Mouse (Mus musculus) CH12.LX (cell line): ENCODE measurements around the gene Afap1. TPM values are rescaled to one million over a fixed set of nuclear protein-coding genes. Genes with fewer than 3 reads are reported as not detected.

ENCODE experiments used
- DNase-seq: peaks from one replicate; pipeline ENCODE4 v3.0.0-alpha.2; 2013; ENCODE audit errors: extremely low read depth
- H3K27ac ChIP-seq: 2 replicates; pipeline ENCODE4 v1.5.1; 2012; ENCODE audit warnings: low read depth, mild to moderate bottlenecking, control low read depth, moderate library complexity; ENCODE audit not compliant: insufficient read depth
- H3K27me3 ChIP-seq: replicated peaks from 2 replicates; pipeline ENCODE3; 2012; ENCODE audit warnings: inconsistent platforms
- H3K36me3 ChIP-seq, 2 experiments: replicated peaks in 1 of 2; 2 replicates each; pipeline versions ENCODE3 to v1.6.1; 2012; ENCODE audit warnings: inconsistent platforms in 1 of 2, low read length in 1 of 2, mild to moderate bottlenecking in 1 of 2, mixed read lengths in 1 of 2, moderate library complexity in 1 of 2; ENCODE audit not compliant: control insufficient read depth in 1 of 2, insufficient read depth in 1 of 2
- H3K4me1 ChIP-seq, 2 experiments: 2 replicates each; pipeline ENCODE4 v1.6.1; 2012; ENCODE audit warnings: inconsistent platforms in 1 of 2, moderate library complexity in 1 of 2; ENCODE audit not compliant: insufficient read depth in 2 of 2, control insufficient read depth in 1 of 2
- H3K4me2 ChIP-seq: 2 replicates; pipeline ENCODE4 v1.6.1; 2012; ENCODE audit warnings: low read depth, mild to moderate bottlenecking, control low read depth; ENCODE audit not compliant: poor library complexity, insufficient read depth, severe bottlenecking
- H3K4me3 ChIP-seq, 3 experiments: fragments of 150-350 bp in 1 of 3; sonication (generic) in 1 of 3; replicated peaks in 1 of 3; 2 replicates each; pipeline versions ENCODE3 to v1.5.1; 2011 to 2012; ENCODE audit warnings: low read depth in 2 of 3, low read length in 2 of 3, mild to moderate bottlenecking in 2 of 3, moderate library complexity in 2 of 3, control low read depth in 1 of 3, improper control_type of control experiment in 1 of 3, inconsistent platforms in 1 of 3, mixed read lengths in 1 of 3; ENCODE audit not compliant: poor library complexity in 1 of 3
- H3K79me2 ChIP-seq: replicated peaks from 2 replicates; pipeline ENCODE4 v1.6.1; 2012; ENCODE audit warnings: mild to moderate bottlenecking, moderate library complexity; ENCODE audit not compliant: control insufficient read depth, poor library complexity, insufficient read depth, severe bottlenecking; ENCODE audit errors: extremely low read depth
- H3K9ac ChIP-seq: 2 replicates; pipeline ENCODE4 v1.6.1; 2012; ENCODE audit warnings: low read depth, mild to moderate bottlenecking, control low read depth, moderate library complexity; ENCODE audit not compliant: insufficient read depth
- H3K9me3 ChIP-seq: replicated peaks from 2 replicates; pipeline ENCODE3; 2012; ENCODE audit warnings: low read length, inconsistent platforms, mixed read lengths
- BHLHE40 ChIP-seq: IDR thresholded peaks from 2 replicates; pipeline ENCODE4 v1.6.1; 2011; ENCODE audit warnings: mild to moderate bottlenecking, low read depth, low read length, improper control_type of control experiment
- CHD2 ChIP-seq: IDR thresholded peaks from 2 replicates; pipeline ENCODE4 v1.6.1; 2011; ENCODE audit warnings: low read length, improper control_type of control experiment
- ELF1 ChIP-seq: IDR thresholded peaks from 2 replicates; pipeline ENCODE4 v1.6.1; 2014; ENCODE audit warnings: low read depth, mild to moderate bottlenecking, inconsistent platforms, low read length, improper control_type of control experiment
- EP300 ChIP-seq: IDR thresholded peaks from 2 replicates; pipeline ENCODE4 v1.6.1; 2011; ENCODE audit warnings: low read length, improper control_type of control experiment
- GABPA ChIP-seq: IDR thresholded peaks from 2 replicates; pipeline ENCODE4 v1.6.1; 2012; ENCODE audit warnings: low read depth, low read length, improper control_type of control experiment, inconsistent platforms; ENCODE audit not compliant: insufficient replicate concordance
- IRF4 ChIP-seq: IDR thresholded peaks from 2 replicates; pipeline ENCODE4 v1.6.1; 2014; ENCODE audit warnings: low read depth, mild to moderate bottlenecking, inconsistent platforms, low read length, improper control_type of control experiment
- JUN ChIP-seq: IDR thresholded peaks from 2 replicates; pipeline ENCODE4 v1.6.1; 2011; ENCODE audit warnings: low read depth, mild to moderate bottlenecking, low read length, improper control_type of control experiment, moderate library complexity; ENCODE audit not compliant: insufficient read depth
- JUND ChIP-seq: conservative IDR thresholded peaks from 2 replicates; pipeline ENCODE4 v1.6.1; 2011; ENCODE audit warnings: low read depth, low read length, improper control_type of control experiment
- KAT2A ChIP-seq: IDR thresholded peaks from 2 replicates; pipeline ENCODE4 v1.6.1; 2012; ENCODE audit warnings: low read length, improper control_type of control experiment, inconsistent platforms; ENCODE audit not compliant: insufficient replicate concordance
- MAFK ChIP-seq: IDR thresholded peaks from 2 replicates; pipeline ENCODE4 v1.6.1; 2011; ENCODE audit warnings: low read length, improper control_type of control experiment; ENCODE audit not compliant: insufficient replicate concordance
- MAZ ChIP-seq: IDR thresholded peaks from 2 replicates; pipeline ENCODE4 v1.6.1; 2012; ENCODE audit warnings: low read depth, mild to moderate bottlenecking, inconsistent platforms, low read length, improper control_type of control experiment, moderate library complexity
- MXI1 ChIP-seq: IDR thresholded peaks from 2 replicates; pipeline ENCODE4 v1.6.1; 2011; ENCODE audit warnings: mild to moderate bottlenecking, low read depth, low read length, improper control_type of control experiment
- MYC ChIP-seq: IDR thresholded peaks from 2 replicates; pipeline ENCODE4 v1.6.1; 2011; ENCODE audit warnings: low read depth, mild to moderate bottlenecking, improper control_type of control experiment, low read length
- PAX5 ChIP-seq: IDR thresholded peaks from 2 replicates; pipeline ENCODE4 v1.6.1; 2012; ENCODE audit warnings: low read length, inconsistent platforms, mixed read lengths
- RCOR1 ChIP-seq: conservative IDR thresholded peaks from 2 replicates; pipeline ENCODE4 v1.6.1; 2012; ENCODE audit warnings: low read depth, mild to moderate bottlenecking, inconsistent platforms, low read length, improper control_type of control experiment
- SMC3 ChIP-seq: IDR thresholded peaks from 2 replicates; pipeline ENCODE4 v1.6.1; 2011; ENCODE audit warnings: low read depth, low read length, improper control_type of control experiment
- TCF12 ChIP-seq: IDR thresholded peaks from 2 replicates; pipeline ENCODE4 v1.6.1; 2014; ENCODE audit warnings: low read depth, mild to moderate bottlenecking, inconsistent platforms, low read length, improper control_type of control experiment
- USF1 ChIP-seq: IDR thresholded peaks from 2 replicates; pipeline ENCODE4 v1.6.1; 2014; ENCODE audit warnings: low read depth, mild to moderate bottlenecking, inconsistent platforms, low read length, improper control_type of control experiment
- ZKSCAN1 ChIP-seq: IDR thresholded peaks from 2 replicates; pipeline ENCODE4 v1.6.1; 2012; ENCODE audit warnings: low read depth, inconsistent platforms, low read length, improper control_type of control experiment, borderline replicate concordance
- dilution Hi-C: fragments of 300-500 bp; cut with MboI; formaldehyde crosslinking; loops from 2 replicates; pipeline ENCODE4 v1.14.3; 2020; ENCODE audit warnings: low sequenced_read_pairs; ENCODE audit not compliant: extremely low pct_unique_long_range_greater_than_20kb, extremely low pct_ligation_motif_present
- in situ Hi-C: fragments of 300-500 bp; cut with MboI; formaldehyde crosslinking; loops from 3 replicates; pipeline ENCODE4 v1.14.3; 2019; ENCODE audit warnings: low sequenced_read_pairs, low pct_ligation_motif_present, low pct_unique_long_range_greater_than_20kb, mixed read lengths
- polyA plus RNA-seq: library from polyadenylated mRNA; unstranded; fragments of >175 nt; gene quantifications from 2 replicates; pipeline ENCODE4 v1.2.1, GENCODE M21; 2012; ENCODE audit warnings: low read depth; ENCODE audit not compliant: insufficient read length
- total RNA-seq, 2 experiments: library from RNA; depleted of rRNA; stranded (reverse); fragments of 300-350 nt in 1 of 2; fragments of >200 nt in 1 of 2; gene quantifications; 2 replicates each; pipeline ENCODE4 v1.2.3; 2012 to 2014

Afap1 gene
- total and polyA plus RNA-seq, 3 experiments, result 0.32 to 4.0 (median 0.86) TPM

DNA sequence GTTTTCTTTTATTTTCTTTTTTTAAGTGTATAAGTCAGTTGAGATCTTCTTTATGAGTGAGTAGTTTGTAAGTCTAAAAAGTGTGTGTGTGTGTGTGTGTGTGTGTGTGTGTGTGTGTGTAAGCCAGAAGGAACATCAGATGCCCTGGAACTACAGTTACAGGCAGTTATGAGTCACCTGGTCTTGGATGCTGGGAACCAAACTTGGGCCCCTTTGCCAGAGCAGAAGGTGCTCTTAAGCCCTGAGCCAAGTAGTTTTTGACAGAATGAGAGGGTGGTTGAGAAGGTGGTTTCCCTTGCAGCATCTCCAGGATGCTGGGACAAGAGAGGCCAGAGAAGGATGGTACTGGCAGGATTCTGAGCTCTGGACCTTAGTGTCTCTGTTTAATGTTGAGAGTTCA lies 27.4 kb downstream of the Afap1 start:
- no peak overlapping the region for H3K4me2 ChIP-seq
- H3K9me3 ChIP-seq, result no peaks in the 10 kb centered on the region
- no peak overlapping the region for H3K4me3 ChIP-seq
- no peak overlapping the region for H3K9ac ChIP-seq
- TF ChIP-seq EP300 (no peak), JUND (no peak), SMC3 (no peak), TCF12 (no peak), MAZ (no peak), USF1 (no peak), MXI1 (no peak), IRF4 (no peak), CHD2 (no peak)
- H3K79me2 ChIP-seq, result no peaks in the 10 kb centered on the region
- dilution Hi-C loops, result no loop called here
- peaks cover 0 to 3% of the 10 kb centered on the region in 2 experiments; a peak in 1 of 4 replicates for H3K4me1 ChIP-seq
- no peak overlapping the region for H3K27ac ChIP-seq
- in situ Hi-C loops, result no loop called here
- no peaks in the 10 kb centered on the region for H3K27me3 ChIP-seq
- H3K36me3 ChIP-seq, result no peaks in the 10 kb centered on the region
- DNase-seq, result no peak

DNA sequence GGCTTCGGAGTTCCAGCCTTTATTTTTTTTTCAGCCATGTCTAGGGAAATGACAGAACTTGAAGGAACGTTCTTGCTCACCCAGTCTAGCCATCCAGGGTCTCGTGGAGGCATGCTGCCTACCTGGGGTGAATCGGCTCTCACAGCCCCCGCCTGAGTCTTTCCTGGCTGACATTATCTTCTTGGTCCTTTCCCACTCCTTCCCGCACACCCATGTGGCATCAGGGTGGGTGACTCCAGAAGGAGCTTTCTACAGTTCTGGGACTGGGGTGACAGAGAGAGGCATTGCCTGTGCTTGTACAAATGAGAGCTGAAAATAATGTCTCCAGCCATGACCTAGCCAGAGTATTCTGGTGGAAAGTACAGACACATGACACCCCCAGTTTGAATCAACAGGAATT lies 28.0 kb downstream of the Afap1 start:
- in situ Hi-C loops (no loop called here), dilution Hi-C loops (no loop called here)
- Histone ChIP-seq H3K9ac (no peak overlapping the region), H3K79me2 (no peaks in the 10 kb centered on the region), H3K4me3 (no peak overlapping the region), H3K4me2 (no peak overlapping the region), H3K9me3 (no peaks in the 10 kb centered on the region), H3K4me1 (peaks cover 0 to 3% of the 10 kb centered on the region in 2 experiments; a peak in 1 of 4 replicates), H3K27me3 (no peaks in the 10 kb centered on the region), H3K36me3 (no peaks in the 10 kb centered on the region), H3K27ac (no peak overlapping the region)
- no peak for DNase-seq
- TF ChIP-seq TCF12, result no peak

- H3K9ac ChIP-seq, result no peak overlapping the region
- TF ChIP-seq BHLHE40 (no peak), ZKSCAN1 (no peak), ELF1 (no peak), CHD2 (no peak), PAX5 (no peak), MYC (no peak), JUN (no peak), KAT2A (no peak), MAZ (no peak), MAFK (no peak), RCOR1 (no peak), GABPA (no peak), TCF12 (no peak), MXI1 (no peak)
- TF ChIP-seq, all 38 proteins: peak for 0
- H3K4me1 ChIP-seq, result peaks cover 0 to 3% of the 10 kb centered on the region in 2 experiments; a peak in 1 of 4 replicates
- no peak for DNase-seq
- no peaks in the 10 kb centered on the region for H3K36me3 ChIP-seq
- no peaks in the 10 kb centered on the region for H3K79me2 ChIP-seq
- no peak overlapping the region for H3K4me2 ChIP-seq
- dilution Hi-C loops (no loop called here), in situ Hi-C loops (no loop called here)
- no peak overlapping the region for H3K27ac ChIP-seq
- no peak overlapping the region for H3K4me3 ChIP-seq
- no peaks in the 10 kb centered on the region for H3K27me3 ChIP-seq
- H3K9me3 ChIP-seq, result no peaks in the 10 kb centered on the region
Measured at GRCm38 (mm10) chr5:35921595-35922254, 28.6 kb downstream of the Afap1 start.
